ENCODE assay signal across 19 mouse cellular contexts in the genomic region with DNA sequence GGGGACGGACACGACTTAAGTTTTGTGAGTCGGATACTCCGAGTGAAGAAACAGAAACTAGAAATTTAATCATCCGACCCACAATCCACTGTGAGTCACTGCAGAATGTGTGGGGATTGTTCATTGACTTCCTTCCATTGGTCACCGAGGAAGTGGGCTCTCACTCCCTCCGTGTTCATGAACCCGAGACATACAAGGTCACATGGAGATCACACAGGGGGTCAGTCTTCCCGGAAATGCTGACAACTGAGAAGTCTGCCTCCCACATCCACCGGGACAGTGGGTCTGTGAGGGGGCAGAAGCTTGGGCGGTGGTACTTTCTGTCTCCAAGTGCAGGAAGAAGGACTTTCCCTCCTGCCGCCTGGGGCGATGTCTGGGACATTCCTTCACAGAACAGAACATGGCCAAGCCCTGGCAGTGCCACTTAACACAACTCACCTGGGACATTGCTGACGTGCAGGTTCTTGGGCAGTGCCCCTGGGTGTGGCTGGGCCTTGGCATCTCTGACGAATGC.
DNase-seq lines count a peak whose midpoint lies in the region; ATAC-seq and TF ChIP-seq lines count a peak whose summit lies in the region.
"Had no signal": no experiment of that assay in that cellular context is flagged by ENCODE, and none has a peak within 500 bp of the region (broad histone marks: within the 10 kb centered on the region; RNA-seq: fewer than 3 reads in every experiment).

No protein-coding gene starts in this region.

- no peak for DNase-seq in kidney, adult 9 months
- peak; percentile 70 for DNase-seq in 416B (ENCODE audit: low read depth)
- peak; percentile 60 to 85 for DNase-seq in lung, postnatal 4 days
- no peak for DNase-seq in layer of hippocampus, postnatal 36 days
- DNase-seq in gastrocnemius, adult 8-10 months (ENCODE audit: low spot score in 2 of 2) = no peak
- DNase-seq in gastrocnemius, adult 2 months = no peak
- DNase-seq: adrenal gland, postnatal 14 days; cerebellum, adult 9-10 months; heart, adult 11 months; spleen, adult 18-20 months had no signal

- intact Hi-C loops in gastrocnemius, adult 2 months (cut with DNase I) = no loop called here

- 0 out of 2 replicates have a peak overlapping the region, but pooled peaks have one; percentile 13 for H3K4me2 ChIP-seq in kidney, embryonic 14.5 days (replicated peaks; ENCODE audit: low read depth, low read length)
- H3K4me2 ChIP-seq: heart, embryonic 15.5 days; hindbrain, embryonic 12.5 days; limb, embryonic 12.5 days; liver, embryonic 15.5 days; midbrain, embryonic 11.5 days had no signal

- no peak overlapping the region for H3K4me3 ChIP-seq in kidney, embryonic 14.5 days (ENCODE audit: low read length)
- peak overlapping the region; percentile 32 for H3K4me3 ChIP-seq in brown adipose tissue, adult 24 weeks (ENCODE audit: insufficient read depth, low read depth, low read length)
- no peak overlapping the region for H3K4me3 ChIP-seq in gastrocnemius, adult 2 months
- H3K4me3 ChIP-seq: forebrain, embryonic 10.5 days; heart, embryonic 15.5 days; hindbrain, embryonic 12.5 days; layer of hippocampus, adult 2 months; limb, embryonic 12.5 days; liver, embryonic 15.5 days had no signal

- no peaks in the 10 kb centered on the region for H3K36me3 ChIP-seq in kidney, embryonic 14.5 days (ENCODE audit: control insufficient read depth, insufficient read depth, low read length)
- H3K36me3 ChIP-seq: forebrain, embryonic 10.5 days; heart, embryonic 15.5 days; hindbrain, embryonic 12.5 days; limb, embryonic 12.5 days; liver, embryonic 15.5 days had no signal

- H3K9me3 ChIP-seq in kidney, embryonic 14.5 days (ENCODE audit: control insufficient read depth, low read length) = no peaks in the 10 kb centered on the region
- H3K9me3 ChIP-seq: forebrain, embryonic 10.5 days; heart, embryonic 15.5 days; hindbrain, embryonic 12.5 days; limb, embryonic 12.5 days; liver, embryonic 15.5 days had no signal

- WGBS in kidney, embryonic 14.5 days = 28% methylated on average over 15 of the region's 15 CpGs

- no peaks in the 10 kb centered on the region for H3K27me3 ChIP-seq in kidney, embryonic 14.5 days (ENCODE audit: control insufficient read depth, insufficient read depth, low read length)
- H3K27me3 ChIP-seq: hindbrain, embryonic 12.5 days; limb, embryonic 12.5 days had no signal

- no peak for TF ChIP-seq CTCF in gastrocnemius, adult 2 months (IDR thresholded peaks at IDR 0.05)

- no peak overlapping the region for H3K9ac ChIP-seq in kidney, embryonic 14.5 days (ENCODE audit: low read depth, low read length)
- H3K9ac ChIP-seq: heart, embryonic 15.5 days; hindbrain, embryonic 12.5 days; limb, embryonic 12.5 days; liver, embryonic 15.5 days had no signal

- no peak overlapping the region for H3K27ac ChIP-seq in kidney, embryonic 14.5 days (ENCODE audit: low read depth, low read length)
- no peak overlapping the region for H3K27ac ChIP-seq in brown adipose tissue, adult 24 weeks (replicated peaks; ENCODE audit: low read depth, low read length)
- H3K27ac ChIP-seq in gastrocnemius, adult 2 months = no peak overlapping the region
- H3K27ac ChIP-seq: forebrain, embryonic 10.5 days; heart, embryonic 15.5 days; hindbrain, embryonic 12.5 days; layer of hippocampus, adult 2 months; limb, embryonic 12.5 days; liver, embryonic 15.5 days had no signal

- peaks cover 12% of the 10 kb centered on the region; the same call in 1 of the 2 replicates for H3K4me1 ChIP-seq in kidney, embryonic 14.5 days (ENCODE audit: control insufficient read depth, insufficient read depth, low read length)
- H3K4me1 ChIP-seq in brown adipose tissue, adult 24 weeks (ENCODE audit: control insufficient read depth, insufficient read depth, insufficient read length, low read length) = no peaks in the 10 kb centered on the region
- H3K4me1 ChIP-seq: liver, embryonic 15.5 days had no signal

- peak; percentile 50 for ATAC-seq in kidney, embryonic 14.5 days (ENCODE audit: low FRiP score, low TSS enrichment)

Comparison
In these comparisons a context has a peak if more than half of its experiments do, and no peak if none do; other contexts are left out.
1. DNase-seq: peak in 416B (single experiment) and lung, postnatal 4 days (2 of 2); none in kidney, adult 9 months (single experiment), layer of hippocampus, postnatal 36 days (0 of 2), gastrocnemius, adult 8-10 months (0 of 2) and gastrocnemius, adult 2 months (single experiment).